In genomic region chr6:100670370-100670841, GRCm38 (mm10) we compare ENCODE assay signal across 8 mouse cellular contexts. TPM values are rescaled to one million over a fixed set of nuclear protein-coding genes. Genes with fewer than 3 reads are reported as not detected.
A peak's percentile ranks its signal among the peaks of the same experiment; 100 is the strongest.
DNase-seq lines count a peak whose midpoint lies in the region; ATAC-seq and TF ChIP-seq lines count a peak whose summit lies in the region.

No protein-coding gene starts in this region.

- in situ Hi-C loops in Patski (cut with MboI; ENCODE audit: low pct_unique_long_range_greater_than_20kb): loop anchor here (5.0 to 25.0 kb wide), 3 partner anchors 37 to 542 kb away; no protein-coding TSS in a partner anchor

- peak; percentile 75 for ATAC-seq in Patski
- ATAC-seq in frontal cortex, adult (ENCODE audit: low TSS enrichment): peak; percentile 63
- ATAC-seq in hindbrain, embryonic 11.5 days (ENCODE audit: low FRiP score): peak; percentile 76

- CTCF ChIA-PET in Patski (lab: Charles Lee): interaction anchor here (1.8 to 3.3 kb wide), 2 partner anchors 35 to 205 kb away, joined by 6 to 13 read pairs; partner anchors contain the start of gene Gxylt2

- no peaks in the 10 kb centered on the region for H3K27me3 ChIP-seq in Patski
- no peaks in the 10 kb centered on the region for H3K27me3 ChIP-seq in hindbrain, embryonic 11.5 days (ENCODE audit: control insufficient read depth, insufficient read depth, low read length)

- WGBS in hindbrain, embryonic 11.5 days: under 1% methylated on average over 32 of the region's 32 CpGs

- H3K4me3 ChIP-seq in hindbrain, embryonic 11.5 days (ENCODE audit: low read depth, low read length): peak overlapping the region; percentile 75

- POLR2A ChIA-PET in Patski (lab: Charles Lee): no interaction called here

- peak overlapping the region; percentile 81 for H3K9ac ChIP-seq in hindbrain, embryonic 11.5 days (ENCODE audit: low read depth, low read length)

- TF ChIP-seq CTCF in Patski (IDR thresholded peaks at IDR 0.05): peak; percentile 37

- H3K36me3 ChIP-seq in hindbrain, embryonic 11.5 days (ENCODE audit: control insufficient read depth, insufficient read depth, low read length): no peaks in the 10 kb centered on the region

- H3K4me1 ChIP-seq in hindbrain, embryonic 11.5 days (replicated peaks; ENCODE audit: control insufficient read depth, insufficient read depth, low read length): no peaks in the 10 kb centered on the region; the same call in 1 of the 2 replicates

- no peak overlapping the region for H3K27ac ChIP-seq in hindbrain, embryonic 11.5 days (ENCODE audit: low read depth, low read length)

- no peak for DNase-seq in Patski (ENCODE audit: low read depth, low spot score)
- peak; percentile 56 for DNase-seq in cerebellum, adult 8-10 months
- no peak for DNase-seq in hindbrain, embryonic 11.5 days (ENCODE audit: low spot score)
- peak; percentile 36 to 44 for DNase-seq in layer of hippocampus, postnatal 14 days (ENCODE audit: low spot score in 2 of 2)
- peak; percentile 48 for DNase-seq in lung, postnatal 25 days (ENCODE audit: low spot score)
- peak; percentile 61 for DNase-seq in retina, embryonic 14.5 days (ENCODE audit: low spot score)
- peak; percentile 45 for DNase-seq in urinary bladder, postnatal 25 days (ENCODE audit: low spot score)

- H3K4me2 ChIP-seq in hindbrain, embryonic 11.5 days (replicated peaks; ENCODE audit: low read depth, low read length): peak overlapping the region; percentile 95

- H3K9me3 ChIP-seq in hindbrain, embryonic 11.5 days (ENCODE audit: control insufficient read depth, low read length): no peaks in the 10 kb centered on the region

RNA-seq across cellular contexts. Expression of gene Shq1, which starts 0.6 kb away (rescaled TPM):
- polyA plus RNA-seq in Patski (2021): 14.4 TPM
- 17.1 and 18.3 TPM in 2 replicates for polyA plus RNA-seq in hindbrain, embryonic 11.5 days (2014; fragmentation: Nextera tagmentation; extraction: Ambion mirVana)
- 1 to 10 TPM; 6.1 to 6.6 TPM for total RNA-seq in layer of hippocampus, postnatal 14 days (2021)

RNA-seq across cellular contexts. Expression of gene Gxylt2, which starts 34.1 kb away (rescaled TPM):
- polyA plus RNA-seq in Patski (2021): 96.2 TPM
- polyA plus RNA-seq in hindbrain, embryonic 11.5 days (2014; fragmentation: Nextera tagmentation; extraction: Ambion mirVana): 5.8 and 7.2 TPM in 2 replicates
- total RNA-seq in layer of hippocampus, postnatal 14 days (2021): 1 to 10 TPM; 1.9 TPM

Comparison
In these comparisons a context has a peak if more than half of its experiments do, and no peak if none do; other contexts are left out.
1. DNase-seq: peak in cerebellum, adult 8-10 months (single experiment), layer of hippocampus, postnatal 14 days (2 of 2), lung, postnatal 25 days (single experiment), retina, embryonic 14.5 days (single experiment) and urinary bladder, postnatal 25 days (single experiment); none in Patski (single experiment) and hindbrain, embryonic 11.5 days (single experiment).
2. RNA of gene Gxylt2, which starts 34.1 kb away (polyA plus RNA-seq): 96.2 TPM in Patski (single experiment); 5.8 to 7.2 TPM in hindbrain, embryonic 11.5 days; every median in the first group is over 10 times any median in the second.
3. Peak in every context shown above with its lines, with median percentiles within 50 percentile points of each other: ATAC-seq.